Mouse (Mus musculus): Measurements from ENCODE around the gene Ddx39. TPM values are rescaled to one million over a fixed set of nuclear protein-coding genes. Genes with fewer than 3 reads are reported as not detected.
A peak's percentile ranks its signal among the peaks of the same experiment; 100 is the strongest.

Gene Ddx39
- total and polyA plus RNA-seq, 2 experiments from 2014 or later = 79.3 to 95.7 TPM

DNA sequence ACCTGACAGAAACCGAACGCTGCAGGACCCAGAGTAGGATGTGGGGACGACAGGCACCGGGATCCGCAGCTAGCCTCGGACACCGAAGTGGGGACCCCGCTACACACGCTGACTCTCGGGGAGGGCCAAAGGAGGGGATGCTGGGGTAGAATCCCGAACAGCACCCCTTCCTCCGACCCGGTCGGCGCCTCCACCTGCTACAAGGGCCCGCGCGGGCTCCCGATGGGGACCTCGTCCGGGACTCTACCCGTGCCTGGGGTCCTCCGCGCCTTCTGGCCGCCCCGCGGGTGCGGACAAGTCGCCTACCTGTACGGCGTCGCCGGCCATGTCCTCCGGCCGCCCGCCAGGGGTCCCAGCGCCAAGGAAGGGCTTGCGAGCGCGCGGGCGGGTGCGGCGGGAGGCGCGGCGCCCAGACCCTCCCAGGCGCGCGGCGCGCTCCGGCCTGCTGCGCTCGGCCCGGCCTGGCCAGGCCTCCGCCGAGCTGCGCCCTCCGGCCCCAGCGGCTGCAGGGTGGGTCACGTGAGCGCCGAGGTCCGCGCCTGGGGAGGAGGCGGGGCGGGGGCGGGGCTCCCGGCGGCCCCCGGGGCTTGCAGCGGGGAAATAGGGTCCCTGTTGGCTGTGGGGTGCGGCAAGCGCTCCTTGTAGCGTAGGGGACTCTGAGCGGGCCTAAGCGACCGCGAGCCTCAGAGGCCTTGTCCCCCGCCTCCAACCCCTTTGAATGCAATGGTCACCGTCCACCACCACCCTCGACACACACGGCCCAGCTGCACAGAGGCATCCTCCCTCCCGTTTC is 16.1 kb upstream of the Ddx39 start, which contains the start of gene Pkn1:
Pkn1 (minus strand) TSS at position 519 of the 793 bp plus-strand sequence.
- ATAC-seq (ENCODE audit: insufficient read depth, low read depth) (peak; percentile 91), DNase-seq (ENCODE audit: low spot score) (peak; percentile 74)
- TF ChIP-seq CTCF (IDR thresholded peaks at IDR 0.05; ENCODE audit: low read depth) (no peak), EP300 (IDR thresholded peaks at IDR 0.05; ENCODE audit: low read depth) (no peak)
- peak within 1 kb of the TSS; percentile 82 for H3K27ac ChIP-seq (ENCODE audit: low read depth)
- H3K36me3 ChIP-seq (replicated peaks; ENCODE audit: control insufficient read depth, insufficient read depth, low read length) = no peaks in the 10 kb centered on the region
- peak within 1 kb of the TSS; percentile 90 for H3K9ac ChIP-seq (replicated peaks; ENCODE audit: low read depth, low read length)
- no peaks in the 10 kb centered on the region for H3K27me3 ChIP-seq (ENCODE audit: control insufficient read depth, insufficient read depth, low read length)
- H3K9me3 ChIP-seq (replicated peaks; ENCODE audit: control insufficient read depth, low read length) = no peaks in the 10 kb centered on the region
- H3K4me2 ChIP-seq (ENCODE audit: low read depth, low read length) = peak within 1 kb of the TSS; percentile 97
- peaks cover 31% of the 10 kb centered on the region for H3K4me1 ChIP-seq (ENCODE audit: control insufficient read depth, insufficient read depth)
- H3K4me3 ChIP-seq (ENCODE audit: low read depth, low read length) = peak within 1 kb of the TSS; percentile 83
- under 1% methylated on average over 78 of the region's 85 CpGs for WGBS

DNA sequence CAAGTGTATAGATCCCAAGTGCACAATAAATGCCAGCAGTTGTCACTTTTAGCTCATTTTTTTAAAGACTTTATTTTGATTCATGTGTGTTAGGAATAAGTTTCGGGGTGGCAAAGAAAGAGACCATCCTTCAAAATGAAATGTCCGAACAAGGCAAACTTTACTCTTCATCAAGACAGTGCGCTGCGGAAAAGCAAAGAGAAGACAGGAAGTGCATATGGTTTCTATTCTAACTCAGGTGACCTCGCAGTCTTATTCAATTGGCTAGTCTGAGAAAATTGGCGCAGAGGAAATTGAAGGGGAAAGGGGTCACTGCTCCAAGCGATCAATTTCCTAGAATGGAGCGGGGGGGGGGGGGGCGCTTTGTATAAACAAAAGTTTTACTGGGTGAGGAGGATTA is 15.4 kb upstream of the Ddx39 start:
- Histone ChIP-seq H3K4me2 (ENCODE audit: low read depth, low read length) (peak overlapping the region; percentile 97), H3K9me3 (replicated peaks; ENCODE audit: control insufficient read depth, low read length) (no peaks in the 10 kb centered on the region), H3K4me1 (ENCODE audit: control insufficient read depth, insufficient read depth) (peaks cover 31% of the 10 kb centered on the region), H3K27me3 (ENCODE audit: control insufficient read depth, insufficient read depth, low read length) (no peaks in the 10 kb centered on the region), H3K4me3 (ENCODE audit: low read depth, low read length) (peak overlapping the region; percentile 83), H3K36me3 (replicated peaks; ENCODE audit: control insufficient read depth, insufficient read depth, low read length) (no peaks in the 10 kb centered on the region), H3K9ac (replicated peaks; ENCODE audit: low read depth, low read length) (peak overlapping the region; percentile 90), H3K27ac (ENCODE audit: low read depth) (peak overlapping the region; percentile 82)
- TF ChIP-seq CTCF (IDR thresholded peaks at IDR 0.05; ENCODE audit: low read depth) (no peak), EP300 (IDR thresholded peaks at IDR 0.05; ENCODE audit: low read depth) (no peak)
- ATAC-seq (ENCODE audit: insufficient read depth, low read depth) = no peak
- WGBS = 44% methylated on average over 9 of the region's 9 CpGs
- no peak for DNase-seq (ENCODE audit: low spot score)

DNA sequence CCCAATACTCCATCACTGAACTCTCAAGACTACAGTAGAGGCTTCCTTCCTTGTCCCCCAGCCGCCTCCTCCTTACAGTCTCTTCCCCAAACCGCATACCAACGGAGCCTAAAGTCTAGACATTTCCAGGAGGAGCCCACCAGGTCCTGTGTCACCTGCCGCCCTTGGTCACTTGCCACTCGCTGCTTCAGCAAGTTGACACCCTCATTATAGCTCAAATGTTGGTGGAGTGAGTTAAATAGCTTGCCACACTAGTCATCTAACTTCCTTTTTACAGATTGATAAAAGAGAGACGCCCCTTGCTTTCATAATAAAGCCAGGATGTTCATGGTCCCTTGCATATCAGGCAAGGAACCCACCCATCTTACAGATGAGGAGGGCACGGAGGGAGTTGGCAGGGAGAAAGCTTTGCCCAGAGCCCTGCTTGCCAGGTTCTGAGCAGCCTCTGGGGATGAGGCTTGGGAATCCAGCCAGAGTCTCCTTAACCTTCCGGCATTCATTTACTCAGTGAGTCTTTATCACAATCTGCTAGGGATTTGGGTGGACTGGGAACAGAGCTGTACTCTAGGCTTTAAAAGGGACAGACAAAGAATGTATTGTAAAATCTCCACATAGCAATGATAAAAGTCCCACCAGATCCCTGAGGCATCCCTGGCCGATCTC is 14.4 kb upstream of the Ddx39 start:
- no peak overlapping the region for H3K9ac ChIP-seq (replicated peaks; ENCODE audit: low read depth, low read length)
- no peaks in the 10 kb centered on the region for H3K36me3 ChIP-seq (replicated peaks; ENCODE audit: control insufficient read depth, insufficient read depth, low read length)
- H3K27me3 ChIP-seq (ENCODE audit: control insufficient read depth, insufficient read depth, low read length) = no peaks in the 10 kb centered on the region
- H3K27ac ChIP-seq (ENCODE audit: low read depth) = no peak overlapping the region
- no peak overlapping the region for H3K4me3 ChIP-seq (ENCODE audit: low read depth, low read length)
- H3K4me2 ChIP-seq (ENCODE audit: low read depth, low read length) = no peak overlapping the region
- DNase-seq (ENCODE audit: low spot score) (peak; percentile 24), ATAC-seq (ENCODE audit: insufficient read depth, low read depth) (no peak)
- WGBS = 46% methylated on average over 9 of the region's 9 CpGs
- no peak for TF ChIP-seq EP300 (IDR thresholded peaks at IDR 0.05; ENCODE audit: low read depth)
- no peak for TF ChIP-seq CTCF (IDR thresholded peaks at IDR 0.05; ENCODE audit: low read depth)
- H3K4me1 ChIP-seq (ENCODE audit: control insufficient read depth, insufficient read depth) = peaks cover 31% of the 10 kb centered on the region
- H3K9me3 ChIP-seq (replicated peaks; ENCODE audit: control insufficient read depth, low read length) = no peaks in the 10 kb centered on the region

DNA sequence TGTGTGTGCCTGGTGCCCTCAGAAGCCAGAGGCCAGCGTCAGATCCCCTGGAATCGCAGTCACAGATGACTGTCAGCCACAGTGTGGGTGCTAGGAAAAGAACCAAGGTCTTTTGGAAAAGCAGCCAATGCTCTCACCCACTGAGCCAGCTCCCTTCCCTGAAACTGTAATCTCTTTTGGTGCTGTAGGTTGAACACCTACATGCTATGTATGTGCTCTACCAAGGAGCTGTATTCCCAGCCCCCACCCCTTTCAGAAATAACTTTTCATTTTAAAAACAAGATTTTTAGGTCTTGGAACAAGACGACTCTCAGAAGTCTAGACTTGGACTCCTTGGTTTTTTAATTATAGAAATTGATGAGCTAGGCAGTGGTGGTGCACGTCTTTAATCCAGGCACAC is 11.6 kb upstream of the Ddx39 start:
- Histone ChIP-seq H3K4me1 (ENCODE audit: control insufficient read depth, insufficient read depth) (peaks cover 10% of the 10 kb centered on the region; the same call in 1 of the 2 replicates), H3K27ac (ENCODE audit: low read depth) (no peak overlapping the region), H3K4me2 (ENCODE audit: low read depth, low read length) (no peak overlapping the region), H3K4me3 (ENCODE audit: low read depth, low read length) (no peak overlapping the region), H3K9ac (replicated peaks; ENCODE audit: low read depth, low read length) (no peak overlapping the region), H3K9me3 (replicated peaks; ENCODE audit: control insufficient read depth, low read length) (no peaks in the 10 kb centered on the region), H3K27me3 (ENCODE audit: control insufficient read depth, insufficient read depth, low read length) (no peaks in the 10 kb centered on the region), H3K36me3 (replicated peaks; ENCODE audit: control insufficient read depth, insufficient read depth, low read length) (no peaks in the 10 kb centered on the region)
- TF ChIP-seq CTCF (IDR thresholded peaks at IDR 0.05; ENCODE audit: low read depth) (no peak), EP300 (IDR thresholded peaks at IDR 0.05; ENCODE audit: low read depth) (no peak)
- no peak for DNase-seq (ENCODE audit: low spot score)
- ATAC-seq (ENCODE audit: insufficient read depth, low read depth) = no peak
- WGBS = 72% methylated on average over 4 of the region's 4 CpGs

DNA sequence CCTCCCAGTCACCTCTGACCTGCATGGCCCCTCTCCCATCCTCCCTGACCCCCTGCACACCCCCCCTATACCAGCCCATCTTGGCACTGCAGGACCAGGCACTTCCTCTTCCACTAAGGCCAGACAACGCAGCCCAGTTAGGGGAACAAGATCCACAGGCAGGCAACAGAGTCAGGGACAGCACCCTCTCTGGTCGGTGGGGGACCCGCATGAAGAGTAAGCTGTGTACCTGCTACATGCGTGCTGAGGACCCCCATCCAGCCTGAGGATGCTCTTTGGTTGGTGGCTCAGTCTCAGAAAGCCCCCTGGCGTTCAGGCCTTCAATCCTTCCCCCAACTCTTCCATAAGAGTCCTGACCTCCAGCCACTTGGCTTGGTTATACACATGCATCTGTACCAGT is 8.6 kb upstream of the Ddx39 start:
- H3K9me3 ChIP-seq (replicated peaks; ENCODE audit: control insufficient read depth, low read length) = no peaks in the 10 kb centered on the region
- H3K4me2 ChIP-seq (ENCODE audit: low read depth, low read length) = no peak overlapping the region
- H3K9ac ChIP-seq (replicated peaks; ENCODE audit: low read depth, low read length) = no peak overlapping the region
- no peak for ATAC-seq (ENCODE audit: insufficient read depth, low read depth)
- DNase-seq (ENCODE audit: low spot score) = no peak
- no peaks in the 10 kb centered on the region for H3K4me1 ChIP-seq (ENCODE audit: control insufficient read depth, insufficient read depth)
- H3K27ac ChIP-seq (ENCODE audit: low read depth) = no peak overlapping the region
- no peaks in the 10 kb centered on the region for H3K27me3 ChIP-seq (ENCODE audit: control insufficient read depth, insufficient read depth, low read length)
- WGBS = 70% methylated on average over 5 of the region's 5 CpGs
- no peak overlapping the region for H3K4me3 ChIP-seq (ENCODE audit: low read depth, low read length)
- TF ChIP-seq EP300 (IDR thresholded peaks at IDR 0.05; ENCODE audit: low read depth) (no peak), CTCF (IDR thresholded peaks at IDR 0.05; ENCODE audit: low read depth) (no peak)
- H3K36me3 ChIP-seq (replicated peaks; ENCODE audit: control insufficient read depth, insufficient read depth, low read length) = no peaks in the 10 kb centered on the region

Measured in heart, postnatal 0 days (tissue).